Mouse (Mus musculus) urinary bladder, postnatal 0 days (tissue): ENCODE results near the gene Klrb1f. TPM values are rescaled to one million over a fixed set of nuclear protein-coding genes. Genes with fewer than 3 reads are reported as not detected.

Experiments
- polyA plus RNA-seq: library from polyadenylated mRNA; unstranded; fragments of >200 nt; fragmentation: Nextera tagmentation; extraction: Ambion mirVana; gene quantifications from 2 replicates; pipeline ENCODE4 v1.2.1, GENCODE M21; 2015

Klrb1f gene
- polyA plus RNA-seq: 0.18 TPM in 1 of 2 replicates, not detected in the other

DNA sequence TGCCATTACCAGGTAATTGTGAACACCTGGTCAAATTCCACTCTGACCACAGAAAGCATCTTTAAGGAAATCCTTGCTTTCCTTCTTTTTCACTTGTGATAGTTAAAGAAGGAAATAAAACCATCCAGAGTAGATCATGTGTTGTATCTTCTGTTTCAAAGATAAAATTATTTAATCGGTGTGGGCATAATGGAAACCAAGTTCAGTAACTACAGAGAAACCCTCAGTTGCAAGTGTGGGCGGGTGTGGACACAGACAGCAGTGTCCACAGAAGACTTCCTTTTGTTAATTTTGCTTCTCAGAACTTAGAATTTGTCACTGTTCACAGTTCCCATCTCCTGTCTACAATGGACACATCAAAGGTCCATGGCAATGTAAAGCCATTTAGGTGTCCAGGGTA lies at the start of gene Klrb1f:
Gene Klrb1f (plus strand): TSS at position 301 of the 400 bp plus-strand sequence.

DNA sequence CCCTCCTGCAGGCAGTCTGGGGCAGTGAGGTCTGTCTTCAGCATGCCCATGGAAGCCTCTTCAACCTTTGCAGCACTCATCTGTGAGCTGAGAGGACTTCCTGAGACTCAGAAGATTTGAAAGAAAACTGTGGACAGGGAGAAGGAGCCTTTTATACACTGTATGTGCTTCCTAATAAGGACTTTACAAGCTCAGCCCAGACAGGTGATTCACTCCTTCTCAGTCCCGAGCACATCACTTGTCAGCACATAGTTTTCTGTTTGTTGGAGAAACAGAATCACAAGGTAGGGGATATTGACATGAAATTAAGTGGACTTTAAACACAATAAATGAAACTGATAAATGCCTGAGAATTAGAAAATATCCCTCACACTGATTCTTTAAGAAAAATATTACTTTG lies 55.1 kb downstream of the Klrb1f start, which contains the start of gene Clec2e:
Gene Clec2e (minus strand): TSS at position 120 of the 400 bp plus-strand sequence.

Other genes with a start within 250 kb of the Klrb1f start
- gene Gm44511, start 219.6 kb upstream of the Klrb1f start, polyA plus RNA-seq: not detected in 2 replicates
- 0.08 TPM in 1 of 2 replicates, not detected in the other for gene Klrb1b, start 219.6 kb upstream of the Klrb1f start, polyA plus RNA-seq
- 0.11 and 0.16 TPM in 2 replicates for gene Clec2i, start 158.3 kb upstream of the Klrb1f start, polyA plus RNA-seq
- 0.13 TPM in 2 replicates for gene BC035044, start 154.8 kb upstream of the Klrb1f start, polyA plus RNA-seq
- gene Clec2g, start 111.5 kb upstream of the Klrb1f start, polyA plus RNA-seq: 0.16 and 0.26 TPM in 2 replicates
- not detected in 2 replicates for gene Clec2e, start 55.0 kb downstream of the Klrb1f start, polyA plus RNA-seq
- 0.60 and 0.99 TPM in 2 replicates for gene Clec2d, start 134.7 kb downstream of the Klrb1f start, polyA plus RNA-seq
- not detected in 2 replicates for gene Cd69, start 229.5 kb downstream of the Klrb1f start, polyA plus RNA-seq